Mouse (Mus musculus): ENCODE data around the gene Pdlim7. TPM values are rescaled to one million over a fixed set of nuclear protein-coding genes. Genes with fewer than 3 reads are reported as not detected.

Gene Pdlim7
- polyA plus RNA-seq, 1 experiment: 22.8 TPM

DNA sequence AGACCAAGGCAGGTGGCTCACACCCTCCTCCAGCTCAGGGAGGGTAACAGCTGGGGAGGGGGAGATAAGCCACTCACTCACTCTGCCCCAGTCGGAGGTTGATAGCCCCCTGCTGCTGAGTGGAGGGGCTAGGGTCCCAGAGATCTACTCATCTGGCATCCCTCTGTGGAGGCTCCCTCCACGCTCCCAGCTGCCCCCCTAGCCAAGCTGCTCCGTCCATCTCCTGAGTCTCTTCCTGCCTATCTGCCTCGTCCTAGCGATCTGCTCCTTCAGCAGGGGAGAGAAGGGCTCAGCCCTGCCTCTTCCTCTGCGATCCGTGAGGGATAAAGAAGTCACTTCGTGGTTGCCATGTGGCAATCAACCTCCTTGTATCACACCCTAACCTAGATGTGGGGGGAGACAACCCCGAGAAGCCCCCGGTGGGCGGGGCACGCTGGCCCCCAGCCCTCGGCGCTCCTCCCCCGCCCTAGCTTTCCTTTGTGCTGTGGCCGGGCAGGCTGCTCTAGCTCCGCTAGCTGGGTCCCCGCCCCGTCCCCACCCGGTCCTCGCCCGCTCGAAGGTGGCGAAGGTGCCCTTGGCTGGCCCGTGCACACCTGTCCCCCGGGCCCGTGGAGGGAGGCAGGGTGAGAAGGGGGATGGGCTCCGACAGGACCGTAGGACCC, 26.4 kb downstream of the Pdlim7 start:
- H3K36me3 ChIP-seq (ENCODE audit: control insufficient read depth, insufficient read depth, low read length): no peaks in the 10 kb centered on the region
- DNase-seq: no peak
- WGBS: 3% methylated on average over 29 of the region's 29 CpGs
- H3K27me3 ChIP-seq (replicated peaks; ENCODE audit: control insufficient read depth, insufficient read depth, low read length): 0 out of 2 replicates have a peak, but pooled peaks cover 1% of the 10 kb centered on the region
- H3K27ac ChIP-seq (ENCODE audit: insufficient read depth, low read depth, low read length): no peak overlapping the region
- H3K4me1 ChIP-seq (ENCODE audit: control insufficient read depth, insufficient read depth, low read length): no peaks in the 10 kb centered on the region
- H3K4me3 ChIP-seq (ENCODE audit: insufficient read depth, low read depth, low read length): peak overlapping the region; percentile 68
- TF ChIP-seq POLR2A (IDR thresholded peaks at IDR 0.05; ENCODE audit: low read depth, low read length) (no peak), CTCF (conservative IDR thresholded peaks at IDR 0.05; ENCODE audit: insufficient read depth, insufficient read length, low read depth, low read length) (no peak)

GRCm38 (mm10) chr13:55486029-55486794, 27.3 kb downstream of the Pdlim7 start:
- Histone ChIP-seq H3K36me3 (ENCODE audit: control insufficient read depth, insufficient read depth, low read length) (no peaks in the 10 kb centered on the region), H3K27me3 (replicated peaks; ENCODE audit: control insufficient read depth, insufficient read depth, low read length) (0 out of 2 replicates have a peak, but pooled peaks cover 1% of the 10 kb centered on the region), H3K27ac (ENCODE audit: insufficient read depth, low read depth, low read length) (no peak overlapping the region), H3K4me3 (ENCODE audit: insufficient read depth, low read depth, low read length) (no peak overlapping the region), H3K4me1 (ENCODE audit: control insufficient read depth, insufficient read depth, low read length) (no peaks in the 10 kb centered on the region)
- DNase-seq: no peak
- 48% methylated on average over 14 of the region's 14 CpGs for WGBS
- no peak for TF ChIP-seq CTCF (conservative IDR thresholded peaks at IDR 0.05; ENCODE audit: insufficient read depth, insufficient read length, low read depth, low read length)
- TF ChIP-seq POLR2A (IDR thresholded peaks at IDR 0.05; ENCODE audit: low read depth, low read length): no peak

DNA sequence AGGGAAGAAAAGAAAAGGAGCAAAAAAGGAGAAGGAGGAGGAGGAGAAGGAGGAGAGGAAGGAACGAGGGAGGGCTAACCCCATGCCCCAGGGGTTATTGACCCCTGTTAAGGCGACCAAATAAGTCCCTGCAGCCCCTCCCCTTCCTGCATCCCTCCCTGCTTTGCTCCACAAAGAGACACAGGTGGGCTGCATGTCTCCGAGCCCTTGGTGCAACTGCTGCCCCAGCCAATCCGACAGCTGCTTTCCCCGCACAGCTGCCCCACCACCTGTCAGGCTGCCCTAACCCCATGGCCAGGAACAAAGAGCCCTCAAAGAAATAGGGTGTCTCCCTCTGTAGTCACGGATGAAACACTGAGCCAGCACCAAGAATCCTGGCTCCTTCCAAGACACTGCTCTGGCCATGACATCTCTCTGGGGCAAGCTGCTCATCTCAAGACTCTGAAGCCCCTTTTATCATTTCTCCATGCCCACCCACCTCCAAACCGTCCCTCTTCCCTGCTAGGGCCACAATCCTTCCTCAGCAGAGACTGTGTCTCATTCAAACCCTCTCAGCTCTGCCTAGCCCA, 28.9 kb downstream of the Pdlim7 start:
- WGBS: 66% methylated on average over 7 of the region's 7 CpGs
- TF ChIP-seq POLR2A (IDR thresholded peaks at IDR 0.05; ENCODE audit: low read depth, low read length): no peak
- TF ChIP-seq CTCF (conservative IDR thresholded peaks at IDR 0.05; ENCODE audit: insufficient read depth, insufficient read length, low read depth, low read length): no peak
- no peak overlapping the region for H3K4me3 ChIP-seq (ENCODE audit: insufficient read depth, low read depth, low read length)
- H3K36me3 ChIP-seq (ENCODE audit: control insufficient read depth, insufficient read depth, low read length): no peaks in the 10 kb centered on the region
- H3K4me1 ChIP-seq (ENCODE audit: control insufficient read depth, insufficient read depth, low read length): no peaks in the 10 kb centered on the region
- 0 out of 2 replicates have a peak, but pooled peaks cover 1% of the 10 kb centered on the region for H3K27me3 ChIP-seq (replicated peaks; ENCODE audit: control insufficient read depth, insufficient read depth, low read length)
- H3K27ac ChIP-seq (ENCODE audit: insufficient read depth, low read depth, low read length): no peak overlapping the region
- no peak for DNase-seq

DNA sequence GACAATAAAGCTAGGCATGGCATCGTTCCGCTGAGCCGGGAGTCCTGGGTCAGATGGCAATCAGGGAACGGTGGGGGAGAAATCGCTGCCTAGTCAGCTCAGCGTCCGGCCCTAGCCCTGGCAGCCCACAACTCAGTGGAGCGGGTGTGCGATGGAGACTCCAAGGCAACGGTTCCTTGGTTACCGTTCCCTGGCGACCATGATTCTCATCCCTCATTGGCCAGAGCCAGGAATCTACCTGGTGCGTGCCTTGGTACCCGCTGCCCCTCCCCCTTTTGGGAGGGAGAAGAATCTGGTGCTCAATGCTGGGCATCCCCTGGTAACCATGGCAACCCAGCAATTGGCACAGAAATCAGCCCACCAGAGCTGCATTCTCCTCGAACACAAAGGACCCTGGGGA, 29.9 kb downstream of the Pdlim7 start:
- no peak for DNase-seq
- WGBS: 34% methylated on average over 15 of the region's 15 CpGs
- H3K4me1 ChIP-seq (ENCODE audit: control insufficient read depth, insufficient read depth, low read length): no peaks in the 10 kb centered on the region
- no peak overlapping the region for H3K27ac ChIP-seq (ENCODE audit: insufficient read depth, low read depth, low read length)
- 0 out of 2 replicates have a peak, but pooled peaks cover 1% of the 10 kb centered on the region for H3K27me3 ChIP-seq (replicated peaks; ENCODE audit: control insufficient read depth, insufficient read depth, low read length)
- H3K36me3 ChIP-seq (ENCODE audit: control insufficient read depth, insufficient read depth, low read length): no peaks in the 10 kb centered on the region
- no peak overlapping the region for H3K4me3 ChIP-seq (ENCODE audit: insufficient read depth, low read depth, low read length)
- TF ChIP-seq CTCF (conservative IDR thresholded peaks at IDR 0.05; ENCODE audit: insufficient read depth, insufficient read length, low read depth, low read length): no peak
- no peak for TF ChIP-seq POLR2A (IDR thresholded peaks at IDR 0.05; ENCODE audit: low read depth, low read length)

DNA sequence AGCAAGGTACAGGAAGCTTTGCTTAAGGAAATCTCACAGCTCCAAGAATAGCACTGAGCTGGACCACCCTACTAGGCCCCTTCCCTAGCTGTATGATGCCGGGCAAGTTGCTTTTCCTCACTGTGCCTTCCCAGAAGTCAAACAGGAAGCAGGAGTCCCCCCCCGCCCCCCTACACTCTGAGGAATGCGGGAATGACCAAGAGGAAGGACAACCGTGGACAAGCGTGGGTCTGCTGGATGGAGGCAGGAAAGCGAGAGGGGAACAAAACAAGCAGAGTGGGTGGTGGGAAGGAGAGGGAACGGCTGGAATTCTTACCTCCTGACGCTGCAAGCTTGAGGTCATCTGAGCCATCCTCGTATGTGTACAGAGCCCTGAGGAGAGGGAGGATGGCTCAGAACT, 30.4 kb downstream of the Pdlim7 start:
- Histone ChIP-seq H3K27ac (ENCODE audit: insufficient read depth, low read depth, low read length) (peak overlapping the region; percentile 27; the same call in 1 of the 2 replicates), H3K36me3 (ENCODE audit: control insufficient read depth, insufficient read depth, low read length) (no peaks in the 10 kb centered on the region)

DNA sequence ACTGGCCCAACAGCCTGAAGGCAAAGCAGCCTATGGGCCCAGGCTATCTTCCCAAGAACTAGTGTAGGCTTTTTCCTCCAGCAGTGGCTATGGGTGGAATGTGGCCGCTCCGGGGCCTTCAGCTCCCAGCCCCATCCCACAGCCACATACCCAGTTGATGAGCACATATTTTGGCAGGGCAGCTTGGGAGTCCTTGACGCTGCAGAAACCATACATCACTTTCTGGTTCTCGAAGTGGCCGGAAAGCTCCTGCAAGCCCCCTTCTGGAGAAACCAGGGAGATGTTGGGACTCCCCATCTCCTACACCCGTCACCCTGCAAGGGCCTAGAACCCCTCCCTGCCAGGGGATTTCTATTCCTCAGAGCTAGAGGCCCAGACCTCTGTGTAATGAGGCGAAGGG, 30.9 kb downstream of the Pdlim7 start:
- DNase-seq: no peak
- 71% methylated on average over 7 of the region's 7 CpGs for WGBS
- TF ChIP-seq POLR2A (IDR thresholded peaks at IDR 0.05; ENCODE audit: low read depth, low read length): no peak
- no peak for TF ChIP-seq CTCF (conservative IDR thresholded peaks at IDR 0.05; ENCODE audit: insufficient read depth, insufficient read length, low read depth, low read length)
- no peak overlapping the region for H3K4me3 ChIP-seq (ENCODE audit: insufficient read depth, low read depth, low read length)
- H3K4me1 ChIP-seq (ENCODE audit: control insufficient read depth, insufficient read depth, low read length): no peaks in the 10 kb centered on the region
- H3K36me3 ChIP-seq (ENCODE audit: control insufficient read depth, insufficient read depth, low read length): no peaks in the 10 kb centered on the region
- H3K27me3 ChIP-seq (replicated peaks; ENCODE audit: control insufficient read depth, insufficient read depth, low read length): no peaks in the 10 kb centered on the region
- H3K27ac ChIP-seq (ENCODE audit: insufficient read depth, low read depth, low read length): no peak overlapping the region

More for the DNA sequence above, 30.4 kb downstream of the Pdlim7 start:
- DNase-seq: no peak
- TF ChIP-seq CTCF (conservative IDR thresholded peaks at IDR 0.05; ENCODE audit: insufficient read depth, insufficient read length, low read depth, low read length) (no peak), POLR2A (IDR thresholded peaks at IDR 0.05; ENCODE audit: low read depth, low read length) (no peak)
- 50% methylated on average over 9 of the region's 9 CpGs for WGBS
- H3K4me1 ChIP-seq (ENCODE audit: control insufficient read depth, insufficient read depth, low read length): no peaks in the 10 kb centered on the region
- no peak overlapping the region for H3K4me3 ChIP-seq (ENCODE audit: insufficient read depth, low read depth, low read length)
- 0 out of 2 replicates have a peak, but pooled peaks cover 1% of the 10 kb centered on the region for H3K27me3 ChIP-seq (replicated peaks; ENCODE audit: control insufficient read depth, insufficient read depth, low read length)

- TF ChIP-seq CTCF (conservative IDR thresholded peaks at IDR 0.05; ENCODE audit: insufficient read depth, insufficient read length, low read depth, low read length): no peak
- no peak for TF ChIP-seq POLR2A (IDR thresholded peaks at IDR 0.05; ENCODE audit: low read depth, low read length)
- no peaks in the 10 kb centered on the region for H3K4me1 ChIP-seq (ENCODE audit: control insufficient read depth, insufficient read depth, low read length)
- H3K36me3 ChIP-seq (ENCODE audit: control insufficient read depth, insufficient read depth, low read length): no peaks in the 10 kb centered on the region
- no peaks in the 10 kb centered on the region for H3K27me3 ChIP-seq (replicated peaks; ENCODE audit: control insufficient read depth, insufficient read depth, low read length)
- H3K4me3 ChIP-seq (ENCODE audit: insufficient read depth, low read depth, low read length): no peak overlapping the region
- DNase-seq: no peak
- no peak overlapping the region for H3K27ac ChIP-seq (ENCODE audit: insufficient read depth, low read depth, low read length)
Observed at GRCm38 (mm10) chr13:55479929-55480328, 33.5 kb downstream of the Pdlim7 start.
